Mouse (Mus musculus): ENCODE results near the gene Bpifc.

The Bpifc gene

DNA sequence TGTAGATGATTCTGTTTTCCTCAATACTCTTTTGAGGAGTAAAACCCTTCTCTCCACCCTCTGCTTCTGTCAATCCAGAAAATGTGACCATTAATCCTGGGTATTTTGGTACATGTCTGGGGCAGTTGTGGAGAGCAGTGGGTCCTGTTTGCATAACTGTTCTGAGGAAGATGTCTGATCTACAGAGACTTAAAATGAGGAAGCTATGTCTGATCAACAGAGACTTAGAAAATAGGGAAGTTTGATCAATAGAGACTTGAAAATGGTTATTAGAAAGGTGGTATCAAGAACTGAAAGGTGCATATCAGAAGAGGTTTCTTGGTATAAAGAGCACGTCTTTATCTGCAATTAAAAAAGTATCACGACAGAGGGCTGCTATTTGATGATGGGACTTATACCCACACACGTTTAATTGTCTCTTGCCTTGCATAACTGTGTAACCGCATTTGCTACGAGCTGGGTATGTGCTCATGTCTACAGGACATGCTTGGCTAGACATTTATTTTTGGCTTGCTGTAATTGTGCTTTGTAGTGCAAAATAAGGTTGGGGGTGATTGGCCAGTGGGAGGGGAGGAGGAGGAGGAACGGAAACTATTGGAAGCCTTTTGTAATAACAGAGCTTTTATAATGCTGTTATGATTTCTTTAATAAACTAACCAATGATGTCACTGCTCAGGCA lies 59.8 kb downstream of the Bpifc start:
- CTCF ChIA-PET = no interaction called here

DNA sequence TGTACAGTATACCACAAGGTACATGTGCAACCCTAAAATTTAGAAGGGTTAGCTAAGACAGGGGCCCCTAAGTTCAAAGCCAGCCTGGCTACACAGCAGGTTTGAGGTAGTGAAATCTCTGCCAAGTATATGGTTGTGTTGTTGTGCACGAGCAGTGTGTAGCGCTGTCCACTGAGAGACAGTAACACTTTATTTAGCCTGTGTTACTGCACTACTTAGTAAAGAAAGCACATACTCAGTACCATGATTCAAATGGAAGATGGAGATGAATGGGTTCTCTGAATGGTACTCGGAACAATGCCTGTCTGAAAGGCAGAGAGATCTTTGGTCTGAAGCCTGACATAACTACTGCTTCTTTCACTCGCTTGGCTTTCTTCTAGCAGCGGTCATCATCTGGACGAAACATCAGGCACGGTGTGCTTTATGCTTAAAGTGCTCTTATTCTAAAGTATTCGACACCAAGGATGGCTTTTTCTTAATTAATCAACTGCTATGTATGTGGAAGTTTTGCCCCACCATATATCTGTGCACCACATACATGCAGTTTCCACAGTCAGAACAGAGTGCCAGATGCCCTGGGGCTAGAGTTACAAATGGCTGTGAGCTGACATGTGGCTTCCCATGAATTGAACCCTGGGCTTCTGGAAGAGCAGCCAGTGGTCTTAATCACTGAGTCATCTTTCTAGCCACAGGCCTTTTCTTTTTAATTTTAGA lies 63.1 kb downstream of the Bpifc start:
- CTCF ChIA-PET = no interaction called here

DNA sequence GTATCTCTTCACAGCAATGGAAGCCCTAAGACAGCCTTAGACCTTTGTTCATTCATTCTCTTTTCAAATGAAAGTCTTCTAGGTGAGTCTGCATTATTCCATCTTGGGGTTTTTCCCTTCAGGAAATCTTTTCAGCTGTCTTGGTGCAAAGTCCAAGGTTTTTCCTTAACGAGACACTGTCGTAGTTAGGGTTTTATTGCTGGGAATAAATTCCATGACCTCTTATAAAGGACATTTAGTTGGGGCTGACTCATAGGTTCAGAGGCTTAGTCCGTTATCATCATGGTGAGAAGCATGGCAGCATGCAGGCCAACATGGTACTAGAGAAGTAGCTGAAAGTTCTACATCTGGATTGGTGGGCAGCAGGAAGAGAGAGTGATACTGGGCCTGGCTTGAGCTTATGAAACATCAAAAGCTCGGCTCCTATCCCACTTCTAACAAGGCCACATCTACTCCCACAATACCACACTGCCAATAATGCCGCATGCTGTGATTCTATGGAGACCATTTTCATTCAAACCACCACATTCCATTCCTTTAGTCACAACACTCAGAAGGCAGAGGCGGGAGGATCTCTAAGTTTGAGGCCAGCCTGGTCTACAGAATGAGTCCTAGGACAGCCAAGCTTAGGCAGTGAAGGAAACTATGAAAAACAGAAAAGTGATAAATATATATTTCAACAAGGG lies 75.3 kb downstream of the Bpifc start:
- CTCF ChIA-PET = no interaction called here

- CTCF ChIA-PET = no interaction called here
Measured at GRCm38 (mm10) chr10:85929962-85930361, 81.7 kb downstream of the Bpifc start.

GRCm38 (mm10) chr10:85929208-85929591 lies 82.5 kb downstream of the Bpifc start:
- CTCF ChIA-PET = interaction anchor here (1.0 kb wide), 1 partner anchor 52 kb away, joined by 12 read pairs; no protein-coding TSS in a partner anchor

DNA sequence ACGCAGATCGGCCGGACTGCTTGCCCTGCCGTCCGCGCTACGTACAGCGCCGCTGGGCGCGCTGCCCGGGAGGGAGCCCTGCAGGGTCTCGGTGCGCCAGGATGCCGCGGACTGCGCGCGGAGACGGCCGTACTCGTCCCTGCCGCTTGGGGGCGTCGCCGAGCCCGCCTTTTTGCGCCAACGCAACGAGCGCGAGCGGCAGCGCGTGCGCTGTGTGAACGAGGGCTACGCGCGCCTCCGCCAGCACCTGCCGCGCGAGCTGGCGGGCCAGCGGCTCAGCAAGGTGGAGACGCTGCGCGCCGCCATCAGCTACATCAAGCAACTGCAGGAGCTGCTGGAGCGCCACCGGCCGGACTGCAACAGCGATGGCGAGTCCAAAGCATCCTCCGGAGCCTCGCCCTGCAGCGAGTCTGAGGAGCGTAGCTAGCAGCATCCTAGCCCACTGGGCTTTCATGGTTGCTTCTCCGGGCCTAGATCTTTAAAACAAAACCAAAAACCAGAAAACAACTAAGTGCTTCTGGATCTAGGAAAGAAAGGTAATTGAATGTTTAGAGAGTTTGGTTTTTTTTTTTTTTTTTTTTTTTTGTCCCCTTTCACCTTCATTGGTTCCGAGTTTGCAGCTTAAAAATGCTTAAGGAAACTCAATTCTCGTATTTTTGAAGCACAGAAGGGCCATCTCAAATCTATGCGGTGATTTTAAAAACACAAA lies 83.0 kb downstream of the Bpifc start:
- CTCF ChIA-PET = interaction anchor here (0.5 to 1.0 kb wide), 2 partner anchors 52 to 1591 kb away, joined by 12 to 19 read pairs; no protein-coding TSS in a partner anchor

GRCm38 (mm10) chr10:85927676-85928445 lies 83.8 kb downstream of the Bpifc start, which contains the start of gene Ascl4:
Ascl4 (plus strand) TSS chr10:85927681.
- CTCF ChIA-PET = interaction anchor here (1.0 kb wide), 1 partner anchor 51 kb away, joined by 12 read pairs; no protein-coding TSS in a partner anchor

- CTCF ChIA-PET = no interaction called here
Measured at GRCm38 (mm10) chr10:85916498-85917309, 95.0 kb downstream of the Bpifc start, which contains the start of gene Prdm4. Prdm4 (minus strand) TSS chr10:85917142.
